35 mouse cellular contexts compared by ENCODE assay signal in genomic region chr2:131132111-131132888, GRCm38 (mm10). TPM values are rescaled to one million over a fixed set of nuclear protein-coding genes. Genes with fewer than 3 reads are reported as not detected.
DNase-seq lines count a peak whose midpoint lies in the region; ATAC-seq and TF ChIP-seq lines count a peak whose summit lies in the region.
"Had no signal": no experiment of that assay in that cellular context is flagged by ENCODE, and none has a peak within 500 bp of the region (broad histone marks: within the 10 kb centered on the region; RNA-seq: fewer than 3 reads in every experiment).

No protein-coding gene starts in this region.

- peak in 1 of 2 experiments; percentile 2 for DNase-seq in heart, adult 2 months
- DNase-seq in heart, postnatal 4 days: no peak
- peak; percentile 0 to 1 for DNase-seq in kidney, postnatal 4 days
- no peak for DNase-seq in kidney, postnatal 25 days
- peak; percentile 2 for DNase-seq in testis, postnatal 14 days (ENCODE audit: low spot score)
- no peak for DNase-seq in testis, postnatal 10 days (ENCODE audit: low spot score)
- DNase-seq in cerebellum, postnatal 10 days: no peak
- DNase-seq: adrenal gland, postnatal 25 days; B cell, adult 2 months; cerebellum, adult 18-20 months; cerebellum, postnatal 14 days; gastrocnemius, postnatal 14 days; kidney, adult 9 months; layer of hippocampus, postnatal 36 days; left cerebral cortex, postnatal 4 days; lung, adult 2 months; lung, postnatal 10 days; thymus, adult 18-20 months; thymus, postnatal 25 days had no signal

- peaks cover 28% of the 10 kb centered on the region for H3K36me3 ChIP-seq in heart, adult 2 months (ENCODE audit: control insufficient read depth, insufficient read depth, low read length)
- H3K36me3 ChIP-seq in liver, embryonic 16.5 days (ENCODE audit: control insufficient read depth, insufficient read depth): no peaks in the 10 kb centered on the region
- H3K36me3 ChIP-seq: forebrain, embryonic 15.5 days; hindbrain, embryonic 13.5 days; midbrain, embryonic 15.5 days had no signal

- no peak for TF ChIP-seq CTCF in heart, adult 2 months (IDR thresholded peaks at IDR 0.05)

- 59% methylated on average over 10 of the region's 10 CpGs for WGBS in heart, adult 2 months
- 74% methylated on average over 10 of the region's 10 CpGs for WGBS in liver, embryonic 16.5 days (ENCODE audit: insufficient replicate concordance)

- H3K4me3 ChIP-seq in heart, adult 2 months: peak overlapping the region; percentile 12; the same call in 1 of the 2 replicates
- no peak overlapping the region for H3K4me3 ChIP-seq in liver, embryonic 16.5 days (ENCODE audit: low read depth, low read length)
- H3K4me3 ChIP-seq: forebrain, embryonic 15.5 days; heart, embryonic 13.5 days; hindbrain, embryonic 13.5 days; midbrain, embryonic 15.5 days; stomach, embryonic 15.5 days had no signal

- no peaks in the 10 kb centered on the region for H3K79me2 ChIP-seq in heart, adult 2 months (replicated peaks; ENCODE audit: control insufficient read depth, insufficient read depth, low read length)

- H3K9ac ChIP-seq in heart, adult 2 months (ENCODE audit: low read depth, low read length): no peak overlapping the region
- H3K9ac ChIP-seq in liver, embryonic 16.5 days (ENCODE audit: low read depth, low read length): no peak overlapping the region
- H3K9ac ChIP-seq: forebrain, embryonic 15.5 days; heart, embryonic 13.5 days; hindbrain, embryonic 13.5 days; midbrain, embryonic 15.5 days; stomach, embryonic 15.5 days had no signal

- no peaks in the 10 kb centered on the region for H3K9me3 ChIP-seq in liver, embryonic 16.5 days (replicated peaks; ENCODE audit: control insufficient read depth, low read length)
- H3K9me3 ChIP-seq: forebrain, embryonic 15.5 days; heart, embryonic 13.5 days; hindbrain, embryonic 13.5 days; midbrain, embryonic 15.5 days; stomach, embryonic 15.5 days had no signal

- no peak overlapping the region for H3K4me2 ChIP-seq in liver, embryonic 16.5 days (ENCODE audit: low read depth, low read length)
- H3K4me2 ChIP-seq: forebrain, embryonic 15.5 days; heart, embryonic 13.5 days; hindbrain, embryonic 13.5 days; midbrain, embryonic 15.5 days; stomach, embryonic 15.5 days had no signal

- H3K27me3 ChIP-seq in heart, adult 2 months (ENCODE audit: control insufficient read depth, insufficient read depth, low read length): no peaks in the 10 kb centered on the region
- H3K27me3 ChIP-seq in liver, embryonic 16.5 days (ENCODE audit: control insufficient read depth, insufficient read depth, low read depth, low read length): no peaks in the 10 kb centered on the region
- H3K27me3 ChIP-seq: forebrain, embryonic 15.5 days; heart, embryonic 13.5 days; hindbrain, embryonic 13.5 days; midbrain, embryonic 15.5 days; stomach, embryonic 15.5 days had no signal

- intact Hi-C loops in heart, adult 2 months (cut with DNase I): no loop called here

- peaks cover 24% of the 10 kb centered on the region for H3K4me1 ChIP-seq in heart, adult 2 months (ENCODE audit: control insufficient read depth, insufficient read depth, low read length)
- H3K4me1 ChIP-seq in liver, embryonic 16.5 days (ENCODE audit: control insufficient read depth, low read depth, low read length): peaks cover 73% of the 10 kb centered on the region

- TF ChIP-seq EP300 in heart, adult 2 months (IDR thresholded peaks at IDR 0.05; ENCODE audit: insufficient read depth, low read depth, low read length): no peak

- no peak for TF ChIP-seq POLR2A in heart, adult 2 months (IDR thresholded peaks at IDR 0.05; ENCODE audit: insufficient read depth, low read depth, low read length)

- no peak for ATAC-seq in liver, embryonic 16.5 days (ENCODE audit: low read depth)
- ATAC-seq: forebrain, embryonic 15.5 days; intestine, embryonic 16.5 days; midbrain, embryonic 15.5 days had no signal

- peak overlapping the region; percentile 75 for H3K27ac ChIP-seq in heart, adult 2 months
- peak overlapping the region; percentile 37; the same call in 1 of the 2 replicates for H3K27ac ChIP-seq in liver, embryonic 16.5 days (ENCODE audit: low read length)
- H3K27ac ChIP-seq: forebrain, embryonic 15.5 days; heart, embryonic 13.5 days; hindbrain, embryonic 13.5 days; midbrain, embryonic 15.5 days; stomach, embryonic 15.5 days had no signal

RNA-seq across cellular contexts. Expression of gene Gm11037, which starts 1.0 kb away (rescaled TPM):
- total RNA-seq in heart, adult 2 months (2021): not detected
- polyA plus RNA-seq in heart, adult 2 months (2012; rRNA removed): not detected in 2 replicates
- total RNA-seq in heart, postnatal 4 days (2021): not detected
- polyA plus RNA-seq in liver, embryonic 16.5 days (2015; fragmentation: Nextera tagmentation; extraction: Ambion mirVana): not detected in 2 replicates
- total RNA-seq: adrenal gland, adult 18-20 months; adrenal gland, postnatal 25 days; gastrocnemius, postnatal 14 days; granulocyte monocyte progenitor cell, adult 5-6 weeks; heart, postnatal 36 days; layer of hippocampus, postnatal 36 days; left cerebral cortex, postnatal 4 days; neutrophil, adult 5-6 weeks had no signal
- polyA plus RNA-seq: cortical plate, adult 2 months; forebrain, embryonic 15.5 days; frontal cortex, adult 2 months; heart, embryonic 13.5 days; hindbrain, embryonic 13.5 days; intestine, embryonic 16.5 days; large intestine, adult 2 months; limb, embryonic 14.5 days; lung, adult 2 months; midbrain, embryonic 15.5 days; neural tube, embryonic 11.5 days; stomach, embryonic 15.5 days had no signal

RNA-seq across cellular contexts. Expression of gene Hspa12b, which starts 5.2 kb away (rescaled TPM):
- 10 to 100 TPM; 29.7 to 31.4 TPM for total RNA-seq in heart, adult 2 months (2021)
- polyA plus RNA-seq in heart, adult 2 months (2012; rRNA removed): 21.9 and 27.8 TPM in 2 replicates
- total RNA-seq in heart, postnatal 4 days (2021): 10 to 100 TPM; 40.3 to 40.6 TPM
- 2.0 TPM in 2 replicates for polyA plus RNA-seq in liver, embryonic 16.5 days (2015; fragmentation: Nextera tagmentation; extraction: Ambion mirVana)
- total RNA-seq: granulocyte monocyte progenitor cell, adult 5-6 weeks; neutrophil, adult 5-6 weeks had no signal

RNA-seq across cellular contexts. Expression of gene 1700037H04Rik, which starts 27.6 kb away (rescaled TPM):
- total RNA-seq in heart, adult 2 months (2021): 10 to 100 TPM in 1 of 2 experiments, 1 to 10 TPM in 1; 9.8 to 11.3 TPM
- polyA plus RNA-seq in heart, adult 2 months (2012; rRNA removed): 33.6 and 48.9 TPM in 2 replicates
- 10 to 100 TPM; 23.4 to 26.0 TPM for total RNA-seq in heart, postnatal 4 days (2021)
- 129 and 133 TPM in 2 replicates for polyA plus RNA-seq in liver, embryonic 16.5 days (2015; fragmentation: Nextera tagmentation; extraction: Ambion mirVana)

RNA-seq across cellular contexts. Expression of gene Siglec1, which starts 45.7 kb away (rescaled TPM):
- total RNA-seq in heart, adult 2 months (2021): 1 to 10 TPM; 2.1 to 2.5 TPM
- polyA plus RNA-seq in heart, adult 2 months (2012; rRNA removed): 3.1 and 3.3 TPM in 2 replicates
- total RNA-seq in heart, postnatal 4 days (2021): under 1 TPM; 0.52 to 0.79 TPM
- polyA plus RNA-seq in liver, embryonic 16.5 days (2015; fragmentation: Nextera tagmentation; extraction: Ambion mirVana): 1.4 and 1.8 TPM in 2 replicates
- total RNA-seq: granulocyte monocyte progenitor cell, adult 5-6 weeks had no signal

RNA-seq across cellular contexts. Expression of gene Cenpb, which starts 47.6 kb away (rescaled TPM):
- 10 to 100 TPM; 71.9 to 92.6 TPM for total RNA-seq in heart, adult 2 months (2021)
- polyA plus RNA-seq in heart, adult 2 months (2012; rRNA removed): 57.1 and 58.5 TPM in 2 replicates
- 10 to 100 TPM; 76.5 to 78.4 TPM for total RNA-seq in heart, postnatal 4 days (2021)
- polyA plus RNA-seq in liver, embryonic 16.5 days (2015; fragmentation: Nextera tagmentation; extraction: Ambion mirVana): 3.0 and 3.2 TPM in 2 replicates

Comparison
In these comparisons a context has a peak if more than half of its experiments do, and no peak if none do; other contexts are left out.
1. DNase-seq: peak in kidney, postnatal 4 days (2 of 2) and testis, postnatal 14 days (single experiment); none in heart, postnatal 4 days (single experiment), kidney, postnatal 25 days (0 of 2), testis, postnatal 10 days (single experiment) and cerebellum, postnatal 10 days (0 of 2).